Mouse (Mus musculus) ES-E14 (cell line): ENCODE results near the gene Capn10. TPM values are rescaled to one million over a fixed set of nuclear protein-coding genes. Genes with fewer than 3 reads are reported as not detected.

Experiments used
- DNase-seq: peaks from one replicate; pipeline ENCODE4 v3.0.0-alpha.2; 2013; ENCODE audit warnings: low read depth, low spot score
- H3K27ac ChIP-seq: 2 replicates; pipeline ENCODE4 v1.5.1; 2012; ENCODE audit warnings: low read depth, mild to moderate bottlenecking, low read length, moderate library complexity, mixed read lengths; ENCODE audit not compliant: poor library complexity, insufficient read depth, severe bottlenecking
- H3K36me3 ChIP-seq: 2 replicates; pipeline ENCODE4 v1.6.1; 2012; ENCODE audit warnings: mild to moderate bottlenecking, low read length, moderate library complexity, mixed read lengths; ENCODE audit not compliant: control insufficient read depth, poor library complexity, insufficient read depth, severe bottlenecking
- H3K4me1 ChIP-seq, 2 experiments: fragments of 150-350 bp in 1 of 2; sonication (generic) in 1 of 2; 2 replicates each; pipeline ENCODE4 v1.6.1; 2012; ENCODE audit warnings: low read length in 2 of 2, mild to moderate bottlenecking in 1 of 2, mixed read lengths in 1 of 2; ENCODE audit not compliant: control insufficient read depth in 2 of 2, insufficient read depth in 2 of 2, poor library complexity in 1 of 2
- H3K4me3 ChIP-seq, 2 experiments: fragments of 150-350 bp in 1 of 2; sonication (generic) in 1 of 2; 2 replicates each; pipeline ENCODE4 v1.5.1; 2012; ENCODE audit warnings: low read length in 2 of 2, low read depth in 1 of 2, mild to moderate bottlenecking in 1 of 2, mixed read lengths in 1 of 2; ENCODE audit not compliant: insufficient read depth in 1 of 2, poor library complexity in 1 of 2, severe bottlenecking in 1 of 2
- H3K9ac ChIP-seq: 2 replicates; pipeline ENCODE4 v1.6.1; 2012; ENCODE audit warnings: low read depth, mild to moderate bottlenecking, low read length, mixed read lengths; ENCODE audit not compliant: poor library complexity, insufficient read depth, severe bottlenecking
- H3K9me3 ChIP-seq: fragments of 150-350 bp; sonication (generic); 2 replicates; pipeline ENCODE4 v1.6.1; 2012; ENCODE audit warnings: low read depth, mild to moderate bottlenecking, low read length; ENCODE audit not compliant: control insufficient read depth, insufficient read depth
- CHD2 ChIP-seq: IDR thresholded peaks from 2 replicates; pipeline ENCODE4 v1.6.1; 2014; ENCODE audit warnings: mild to moderate bottlenecking, low read depth, low read length, inconsistent platforms
- HCFC1 ChIP-seq: IDR thresholded peaks from 2 replicates; pipeline ENCODE4 v1.6.1; 2012; ENCODE audit warnings: low read length, inconsistent platforms, borderline replicate concordance; ENCODE audit not compliant: insufficient read depth
- MAFK ChIP-seq: IDR thresholded peaks from 2 replicates; pipeline ENCODE4 v1.6.1; 2014; ENCODE audit warnings: mild to moderate bottlenecking, low read depth, low read length, inconsistent platforms; ENCODE audit not compliant: insufficient read depth
- ZC3H11A ChIP-seq: IDR thresholded peaks from 2 replicates; pipeline ENCODE4 v1.6.1; 2012; ENCODE audit warnings: low read depth, mild to moderate bottlenecking, inconsistent platforms, low read length, borderline replicate concordance
- ZNF384 ChIP-seq: IDR thresholded peaks from 2 replicates; pipeline ENCODE4 v1.6.1; 2012; ENCODE audit warnings: low read depth, low read length, inconsistent platforms
- in situ Hi-C, 2 experiments: fragments of 600-800 bp; cut with MboI; formaldehyde crosslinking; loops; one replicate each; pipeline ENCODE4 v1.15.1; 2025; ENCODE audit warnings: low sequenced_read_pairs in 2 of 2, inconsistent platforms in 1 of 2; ENCODE audit not compliant: unreplicated experiment in 2 of 2
- total RNA-seq: library from RNA; depleted of rRNA; stranded (reverse); fragments of 300-350 nt; gene quantifications from 2 replicates; pipeline ENCODE4 v1.2.3, GENCODE M21; 2012

The Capn10 gene
- total RNA-seq, 1 experiment = 32.6 TPM

GRCm38 (mm10) chr1:92939746-92940145 lies 5.6 kb downstream of the Capn10 start:
- DNase-seq = no peak
- H3K9ac ChIP-seq = no peak overlapping the region
- peaks cover 20% of the 10 kb centered on the region; the same call in 1 of the 2 replicates for H3K36me3 ChIP-seq
- no peak overlapping the region for H3K27ac ChIP-seq
- no peak overlapping the region for H3K4me3 ChIP-seq
- H3K4me1 ChIP-seq = no peaks in the 10 kb centered on the region; a peak in 1 of 4 replicates
- H3K9me3 ChIP-seq = no peaks in the 10 kb centered on the region
- in situ Hi-C loops = no loop called here
- TF ChIP-seq ZC3H11A (no peak), HCFC1 (no peak), CHD2 (no peak), MAFK (no peak), ZNF384 (no peak)

- Histone ChIP-seq H3K9ac (no peak overlapping the region), H3K4me1 (no peaks in the 10 kb centered on the region), H3K27ac (no peak overlapping the region), H3K4me3 (no peak overlapping the region), H3K9me3 (no peaks in the 10 kb centered on the region), H3K36me3 (peaks cover 28% of the 10 kb centered on the region; the same call in 1 of the 2 replicates)
- no peak for DNase-seq
- TF ChIP-seq CHD2 (no peak), MAFK (no peak), HCFC1 (no peak), ZNF384 (no peak), ZC3H11A (no peak)
- in situ Hi-C loops = no loop called here
Observed at GRCm38 (mm10) chr1:92943219-92943989, 9.2 kb downstream of the Capn10 start.

GRCm38 (mm10) chr1:92947966-92948365 lies 13.8 kb downstream of the Capn10 start:
- H3K4me3 ChIP-seq = no peak overlapping the region
- H3K27ac ChIP-seq = no peak overlapping the region
- no peak overlapping the region for H3K9ac ChIP-seq
- TF ChIP-seq ZC3H11A = no peak
- TF ChIP-seq CHD2 = no peak
- TF ChIP-seq HCFC1 = no peak
- no peak for TF ChIP-seq ZNF384
- TF ChIP-seq MAFK = no peak
- in situ Hi-C loops = no loop called here
- peaks cover 17% of the 10 kb centered on the region; the same call in 1 of the 2 replicates for H3K36me3 ChIP-seq
- DNase-seq = no peak
- H3K4me1 ChIP-seq = no peaks in the 10 kb centered on the region
- no peaks in the 10 kb centered on the region for H3K9me3 ChIP-seq

DNA sequence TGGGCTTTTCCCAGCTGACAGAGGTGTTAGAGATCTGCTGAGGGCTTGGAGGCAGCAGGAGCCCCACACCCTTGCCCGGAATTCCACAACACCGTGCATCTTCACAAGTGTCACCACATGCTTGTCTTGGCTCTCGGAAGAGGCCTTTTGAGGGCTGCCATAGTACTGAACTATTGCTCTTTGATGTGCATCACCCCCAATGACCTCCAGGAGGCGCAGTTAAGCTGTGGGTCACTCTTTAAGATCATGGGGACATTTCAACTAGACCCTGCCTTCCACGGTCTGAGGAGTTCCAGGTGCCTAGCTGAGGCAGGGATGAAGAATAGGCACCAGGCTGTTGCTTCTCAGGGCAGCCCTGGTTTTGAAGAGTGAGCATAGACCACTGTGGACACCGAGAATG lies 15.2 kb downstream of the Capn10 start:
- peaks cover 12% of the 10 kb centered on the region; the same call in 1 of the 2 replicates for H3K36me3 ChIP-seq
- in situ Hi-C loops = no loop called here
- DNase-seq = peak; percentile 36

More for the DNA sequence above, 15.2 kb downstream of the Capn10 start:
- TF ChIP-seq ZC3H11A (0 out of 2 replicates have a peak, but pooled peaks have one; percentile 6), ZNF384 (no peak), CHD2 (no peak), MAFK (no peak), HCFC1 (no peak)
- Histone ChIP-seq H3K9me3 (no peaks in the 10 kb centered on the region), H3K9ac (no peak overlapping the region), H3K4me3 (no peak overlapping the region), H3K27ac (no peak overlapping the region), H3K4me1 (no peaks in the 10 kb centered on the region)
